Mouse (Mus musculus) spleen, adult 2 months (tissue): ENCODE measurements around the gene Gps2.

Source experiments
- CTCF ChIP-seq: fragments of 200-500 bp; IDR thresholded peaks from 2 replicates; pipeline ENCODE4 v1.5.1; 2011; ENCODE audit warnings: mild to moderate bottlenecking, inconsistent platforms; ENCODE audit not compliant: insufficient read depth, insufficient read length, insufficient replicate concordance; ENCODE audit errors: extremely low read depth
- POLR2A ChIP-seq: fragments of 200-500 bp; IDR thresholded peaks from 2 replicates; pipeline ENCODE4 v1.6.1; 2011; ENCODE audit warnings: low read depth, low read length, inconsistent platforms

DNA sequence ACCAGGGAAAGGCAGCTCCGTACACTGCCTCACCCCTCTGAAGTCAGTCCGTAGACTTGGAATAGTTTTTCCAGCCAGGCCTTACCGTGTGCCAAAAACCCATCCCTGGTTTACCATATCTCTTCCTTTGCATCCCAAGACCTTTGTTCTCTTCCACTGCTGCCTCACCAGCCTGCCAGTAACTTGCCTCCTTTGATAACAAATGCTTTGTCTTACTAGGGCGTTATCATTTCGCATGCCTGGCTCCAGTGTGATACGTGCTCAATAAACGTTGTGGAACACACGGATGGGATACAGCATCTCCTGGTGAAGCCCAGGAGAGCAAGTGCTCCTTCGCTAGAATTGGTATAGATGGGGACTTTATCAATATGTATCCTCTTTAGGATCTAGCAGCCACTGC, 46.4 kb upstream of the Gps2 start:
- TF ChIP-seq CTCF (no peak), POLR2A (no peak)
